8 mouse cellular contexts compared by ENCODE assay signal in genomic region chr11:84066927-84067645, GRCm38 (mm10). TPM values are rescaled to one million over a fixed set of nuclear protein-coding genes. Genes with fewer than 3 reads are reported as not detected.
DNase-seq lines count a peak whose midpoint lies in the region; ATAC-seq and TF ChIP-seq lines count a peak whose summit lies in the region.

No protein-coding gene starts in this region.

- peak; percentile 14 for DNase-seq in ovary, postnatal 36 days (ENCODE audit: low spot score)
- DNase-seq in ovary, postnatal 14 days (ENCODE audit: low spot score) = no peak
- peak; percentile 69 for DNase-seq in adrenal gland, postnatal 10 days
- DNase-seq in left cerebral cortex, adult 2 months (ENCODE audit: extremely low spot score in 1 of 2, low spot score in 2 of 2) = peak; percentile 71 to 75
- peak; percentile 82 for DNase-seq in telencephalon, adult 2 months (ENCODE audit: low read depth, low spot score)

- no peak for ATAC-seq in embryonic facial prominence, embryonic 15.5 days (ENCODE audit: insufficient number of reproducible peaks, low FRiP score, low TSS enrichment, low read depth)
- ATAC-seq in hindbrain, embryonic 12.5 days (ENCODE audit: low FRiP score) = no peak
- no peak for ATAC-seq in midbrain, embryonic 12.5 days (ENCODE audit: low FRiP score, low read depth)

- H3K4me2 ChIP-seq in embryonic facial prominence, embryonic 15.5 days (replicated peaks) = peak overlapping the region; percentile 71
- H3K4me2 ChIP-seq in hindbrain, embryonic 12.5 days (replicated peaks) = peak overlapping the region; percentile 92
- peak overlapping the region; percentile 90 for H3K4me2 ChIP-seq in midbrain, embryonic 12.5 days (replicated peaks)

- intact Hi-C loops in left cerebral cortex, adult 2 months (cut with DNase I) = loop anchor here (2.0 kb wide), 1 partner anchor 62 kb away; the partner anchor contains the start of genes Acaca and Tada2a

- no peaks in the 10 kb centered on the region for H3K9me3 ChIP-seq in embryonic facial prominence, embryonic 15.5 days (replicated peaks)
- no peaks in the 10 kb centered on the region for H3K9me3 ChIP-seq in hindbrain, embryonic 12.5 days (replicated peaks)
- no peaks in the 10 kb centered on the region for H3K9me3 ChIP-seq in midbrain, embryonic 12.5 days

- WGBS in embryonic facial prominence, embryonic 15.5 days = 5% methylated on average over 18 of the region's 18 CpGs
- 6% methylated on average over 18 of the region's 18 CpGs for WGBS in hindbrain, embryonic 12.5 days
- 6% methylated on average over 18 of the region's 18 CpGs for WGBS in midbrain, embryonic 12.5 days

- peaks cover 29% of the 10 kb centered on the region for H3K4me1 ChIP-seq in embryonic facial prominence, embryonic 15.5 days
- peaks cover 16% of the 10 kb centered on the region for H3K4me1 ChIP-seq in hindbrain, embryonic 12.5 days
- H3K4me1 ChIP-seq in midbrain, embryonic 12.5 days = peaks cover 24% of the 10 kb centered on the region; the same call in 1 of the 2 replicates

- H3K27me3 ChIP-seq in embryonic facial prominence, embryonic 15.5 days = peaks cover 11% of the 10 kb centered on the region
- peaks cover 52% of the 10 kb centered on the region for H3K27me3 ChIP-seq in hindbrain, embryonic 12.5 days
- H3K27me3 ChIP-seq in midbrain, embryonic 12.5 days = peaks cover 55% of the 10 kb centered on the region

- peak overlapping the region; percentile 63 for H3K4me3 ChIP-seq in embryonic facial prominence, embryonic 15.5 days (replicated peaks)
- H3K4me3 ChIP-seq in hindbrain, embryonic 12.5 days = peak overlapping the region; percentile 73
- H3K4me3 ChIP-seq in left cerebral cortex, adult 2 months = peak overlapping the region; percentile 74
- H3K4me3 ChIP-seq in midbrain, embryonic 12.5 days = peak overlapping the region; percentile 70

- H3K36me3 ChIP-seq in embryonic facial prominence, embryonic 15.5 days = no peaks in the 10 kb centered on the region
- no peaks in the 10 kb centered on the region for H3K36me3 ChIP-seq in hindbrain, embryonic 12.5 days
- H3K36me3 ChIP-seq in midbrain, embryonic 12.5 days = no peaks in the 10 kb centered on the region

- no peak for TF ChIP-seq CTCF in left cerebral cortex, adult 2 months (IDR thresholded peaks at IDR 0.05)

- H3K27ac ChIP-seq in embryonic facial prominence, embryonic 15.5 days (replicated peaks) = 0 out of 2 replicates have a peak overlapping the region, but pooled peaks have one; percentile 65
- no peak overlapping the region for H3K27ac ChIP-seq in hindbrain, embryonic 12.5 days
- H3K27ac ChIP-seq in left cerebral cortex, adult 2 months = peak overlapping the region; percentile 95
- no peak overlapping the region for H3K27ac ChIP-seq in midbrain, embryonic 12.5 days (replicated peaks)

- 0 out of 2 replicates have a peak overlapping the region, but pooled peaks have one; percentile 50 for H3K9ac ChIP-seq in embryonic facial prominence, embryonic 15.5 days
- 0 out of 2 replicates have a peak overlapping the region, but pooled peaks have one; percentile 27 for H3K9ac ChIP-seq in hindbrain, embryonic 12.5 days
- no peak overlapping the region for H3K9ac ChIP-seq in midbrain, embryonic 12.5 days (replicated peaks)

RNA-seq across cellular contexts. Expression of gene Dusp14, which starts 2.0 kb away (rescaled TPM):
- total RNA-seq in adrenal gland, postnatal 10 days (2021) = 1 to 10 TPM; 3.0 to 4.0 TPM
- 37.5 and 40.2 TPM in 2 replicates for polyA plus RNA-seq in embryonic facial prominence, embryonic 15.5 days (2015; fragmentation: Nextera tagmentation; extraction: Ambion mirVana)
- polyA plus RNA-seq in hindbrain, embryonic 12.5 days (2016; fragmentation: Nextera tagmentation; extraction: Ambion mirVana) = 11.8 and 11.9 TPM in 2 replicates
- 10 to 100 TPM; 80.7 to 92.7 TPM for total RNA-seq in left cerebral cortex, adult 2 months (2021)
- polyA plus RNA-seq in midbrain, embryonic 12.5 days (2016; fragmentation: Nextera tagmentation; extraction: Ambion mirVana) = 7.6 and 7.8 TPM in 2 replicates

Comparison
In these comparisons a context has a peak if more than half of its experiments do, and no peak if none do; other contexts are left out.
1. H3K27ac ChIP-seq: peak in embryonic facial prominence, embryonic 15.5 days (single experiment) and left cerebral cortex, adult 2 months (single experiment); none in hindbrain, embryonic 12.5 days (single experiment) and midbrain, embryonic 12.5 days (single experiment).
2. Peak in every context shown above with its lines, with median percentiles within 50 percentile points of each other: H3K4me2 ChIP-seq and H3K4me3 ChIP-seq.